Mouse (Mus musculus): ENCODE measurements around the gene Ptgs1. TPM values are rescaled to one million over a fixed set of nuclear protein-coding genes. Genes with fewer than 3 reads are reported as not detected.

Gene Ptgs1
- polyA plus RNA-seq, 1 experiment, result 0.09 TPM

DNA sequence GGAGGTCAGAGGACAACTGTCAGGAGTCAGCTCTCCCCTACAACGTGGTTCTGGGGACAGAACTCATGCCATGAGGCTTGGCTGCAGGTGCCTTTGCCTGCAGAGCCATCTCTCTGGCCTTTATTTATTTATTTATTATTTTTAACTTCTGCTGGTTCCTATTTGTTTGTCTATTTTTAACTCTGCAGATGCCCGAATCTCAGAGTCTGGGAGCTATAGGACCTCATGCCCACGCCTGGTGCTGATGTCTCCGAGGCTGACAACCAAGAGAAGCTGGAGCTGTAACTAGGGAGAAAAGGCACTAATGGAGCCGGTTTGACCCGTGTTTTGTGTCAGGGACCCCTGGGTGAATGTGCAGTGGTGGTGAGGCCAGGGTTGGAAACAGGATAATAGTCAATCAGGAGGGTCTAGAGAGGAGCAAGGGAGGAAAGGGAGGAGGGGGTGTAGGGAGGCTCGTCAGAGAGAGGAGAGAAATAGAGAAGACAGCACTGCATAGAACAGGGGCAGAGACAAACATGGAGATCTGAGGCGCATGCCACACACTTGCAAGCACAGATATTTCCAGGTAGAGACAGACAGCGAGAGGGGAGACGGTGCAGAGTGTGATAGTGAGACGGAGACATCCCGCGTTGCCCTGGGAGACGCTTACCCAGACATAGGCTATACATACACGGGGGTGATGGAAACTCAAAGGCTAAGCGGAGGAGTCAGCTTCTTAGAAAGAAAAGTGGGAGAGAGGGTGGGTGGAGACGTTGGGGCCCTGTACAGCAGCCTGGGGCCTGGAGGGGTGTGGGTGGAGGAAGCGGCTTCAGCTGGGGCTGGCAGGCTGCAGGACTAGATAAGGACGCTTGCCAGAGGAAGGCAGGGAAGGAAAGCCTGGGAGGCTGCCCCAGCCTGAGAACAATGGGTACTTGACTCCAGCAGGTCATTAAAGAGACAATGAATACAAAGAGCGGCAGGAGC is 32.0 kb upstream of the Ptgs1 start:
- Histone ChIP-seq H3K4me1 (ENCODE audit: control insufficient read depth) (peaks cover 90% of the 10 kb centered on the region), H3K9me3 (ENCODE audit: control insufficient read depth, low read length) (no peaks in the 10 kb centered on the region), H3K4me3 (replicated peaks) (peak overlapping the region; percentile 69), H3K27me3 (ENCODE audit: control insufficient read depth) (peaks cover 25% of the 10 kb centered on the region), H3K36me3 (ENCODE audit: control insufficient read depth) (peaks cover 2% of the 10 kb centered on the region)
- TF ChIP-seq GATA1 (IDR thresholded peaks at IDR 0.05; ENCODE audit: low read length) (peak; percentile 90), TAL1 (IDR thresholded peaks at IDR 0.05; ENCODE audit: low read length) (peak; percentile 80)

DNA sequence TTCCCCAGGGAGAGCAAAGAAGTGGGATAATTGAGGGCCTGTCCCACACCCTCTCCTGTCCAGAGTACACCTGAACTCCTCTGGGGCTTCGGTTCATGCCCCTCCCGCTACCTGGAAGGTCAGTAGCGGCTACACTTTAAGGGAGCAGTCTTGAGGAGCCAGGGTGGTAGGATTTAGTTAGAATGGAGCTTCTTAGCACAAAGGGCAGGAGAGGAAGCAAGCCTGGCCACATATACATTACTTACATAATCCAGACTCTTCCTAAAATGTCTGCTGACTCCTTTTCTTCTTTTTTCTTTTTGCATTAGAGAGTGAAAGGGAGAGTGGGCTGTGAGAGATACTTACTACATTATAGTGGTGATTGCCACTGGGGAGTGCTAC is 31.4 kb upstream of the Ptgs1 start:
- Histone ChIP-seq H3K36me3 (ENCODE audit: control insufficient read depth) (peaks cover 2% of the 10 kb centered on the region; the same call in 1 of the 2 replicates), H3K27me3 (ENCODE audit: control insufficient read depth) (peaks cover 32% of the 10 kb centered on the region), H3K4me3 (replicated peaks) (peak overlapping the region; percentile 69), H3K4me1 (ENCODE audit: control insufficient read depth) (peaks cover 97% of the 10 kb centered on the region), H3K9me3 (ENCODE audit: control insufficient read depth, low read length) (no peaks in the 10 kb centered on the region)
- TF ChIP-seq GATA1 (IDR thresholded peaks at IDR 0.05; ENCODE audit: low read length), result no peak
- no peak for TF ChIP-seq TAL1 (IDR thresholded peaks at IDR 0.05; ENCODE audit: low read length)

DNA sequence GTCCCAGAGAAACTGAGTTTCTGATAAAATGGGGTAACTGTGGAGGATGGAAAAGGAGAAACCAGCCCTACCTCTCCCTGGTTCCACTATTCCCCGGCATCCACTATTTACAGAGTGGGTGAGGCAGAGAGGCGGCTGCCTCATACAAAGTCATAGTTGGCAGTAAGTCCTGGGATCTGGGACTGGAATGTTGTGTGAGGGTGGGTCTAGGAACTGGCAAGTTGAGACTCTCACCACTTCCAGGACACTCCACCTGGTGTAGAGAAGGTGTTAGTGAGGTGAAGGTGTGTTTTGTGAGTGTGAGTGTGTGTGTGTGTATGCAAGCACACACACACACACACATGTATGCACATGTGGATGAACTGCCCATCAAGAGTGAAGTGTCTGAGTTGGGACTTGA is 29.4 kb upstream of the Ptgs1 start:
- H3K9me3 ChIP-seq (ENCODE audit: control insufficient read depth, low read length), result peaks cover 3% of the 10 kb centered on the region
- H3K36me3 ChIP-seq (ENCODE audit: control insufficient read depth), result peaks cover 4% of the 10 kb centered on the region; the same call in 1 of the 2 replicates
- H3K4me3 ChIP-seq (replicated peaks), result no peak overlapping the region
- H3K27me3 ChIP-seq (ENCODE audit: control insufficient read depth), result peaks cover 46% of the 10 kb centered on the region
- TF ChIP-seq GATA1 (IDR thresholded peaks at IDR 0.05; ENCODE audit: low read length), result no peak
- peaks cover 94% of the 10 kb centered on the region for H3K4me1 ChIP-seq (ENCODE audit: control insufficient read depth)

DNA sequence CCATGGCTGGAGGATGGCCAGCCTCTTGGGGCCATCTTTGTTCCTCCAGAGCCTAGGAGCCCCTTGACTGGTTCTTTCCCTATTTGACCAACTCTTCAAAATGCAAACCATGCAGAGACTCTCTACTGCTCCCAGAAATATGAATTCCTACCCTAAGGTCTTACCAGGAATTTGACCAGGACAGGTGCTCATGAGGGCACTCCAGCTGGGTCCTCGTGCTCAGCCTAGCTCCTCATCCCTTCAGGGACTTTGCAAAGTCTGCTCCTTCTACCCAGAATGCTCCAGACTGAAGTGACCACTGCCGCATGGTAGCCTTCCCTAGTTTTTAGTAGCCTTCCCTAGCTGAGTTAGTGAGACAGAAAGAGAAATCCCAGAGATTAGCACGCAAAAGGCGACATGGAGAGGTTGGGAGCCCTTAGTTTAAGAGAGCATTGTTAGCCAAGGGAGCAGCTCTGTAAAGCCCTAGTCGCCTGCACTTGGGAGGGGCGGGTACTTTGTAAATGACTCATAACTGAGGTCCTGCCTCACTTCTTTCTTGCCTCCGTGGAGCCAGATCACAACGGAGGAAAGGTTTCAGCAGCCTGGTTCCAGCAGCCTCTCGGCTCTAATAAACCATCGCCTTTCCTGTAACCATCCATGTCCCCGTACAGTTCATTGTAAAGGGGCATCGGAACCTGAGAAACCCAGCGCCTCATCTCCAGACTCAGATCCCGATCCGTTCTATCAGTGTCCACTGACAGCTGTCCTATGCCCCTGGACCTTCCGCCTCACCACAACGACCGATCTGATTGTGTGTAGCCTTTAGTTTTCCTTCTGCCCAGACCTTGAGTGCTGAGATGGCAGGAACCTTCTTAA is 28.2 kb upstream of the Ptgs1 start:
- H3K27me3 ChIP-seq (ENCODE audit: control insufficient read depth), result peaks cover 50% of the 10 kb centered on the region
- peaks cover 6% of the 10 kb centered on the region; the same call in 1 of the 2 replicates for H3K36me3 ChIP-seq (ENCODE audit: control insufficient read depth)
- no peak for TF ChIP-seq TAL1 (IDR thresholded peaks at IDR 0.05; ENCODE audit: low read length)
- no peak for TF ChIP-seq GATA1 (IDR thresholded peaks at IDR 0.05; ENCODE audit: low read length)
- peaks cover 7% of the 10 kb centered on the region for H3K9me3 ChIP-seq (ENCODE audit: control insufficient read depth, low read length)
- peak overlapping the region; percentile 13 for H3K4me3 ChIP-seq (replicated peaks)
- peaks cover 83% of the 10 kb centered on the region for H3K4me1 ChIP-seq (ENCODE audit: control insufficient read depth)

DNA sequence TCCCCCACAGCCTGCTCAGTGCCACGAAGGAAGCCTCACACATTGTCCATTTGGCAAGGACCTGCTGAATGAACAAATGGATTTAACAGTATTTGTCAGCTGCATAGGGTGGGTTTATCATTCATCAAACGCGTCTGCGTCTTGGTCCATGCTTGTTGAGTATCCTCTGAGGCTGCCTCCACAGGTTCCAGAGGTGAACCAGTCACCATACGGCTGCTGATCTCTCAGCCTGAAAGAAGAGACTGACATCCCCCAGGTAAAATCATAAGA is 27.7 kb upstream of the Ptgs1 start:
- TF ChIP-seq GATA1 (IDR thresholded peaks at IDR 0.05; ENCODE audit: low read length) (no peak), TAL1 (IDR thresholded peaks at IDR 0.05; ENCODE audit: low read length) (no peak)
- H3K36me3 ChIP-seq (ENCODE audit: control insufficient read depth), result peaks cover 6% of the 10 kb centered on the region; the same call in 1 of the 2 replicates
- H3K4me3 ChIP-seq (replicated peaks), result peak overlapping the region; percentile 55
- H3K4me1 ChIP-seq (ENCODE audit: control insufficient read depth), result peaks cover 77% of the 10 kb centered on the region
- peaks cover 7% of the 10 kb centered on the region for H3K9me3 ChIP-seq (ENCODE audit: control insufficient read depth, low read length)
- H3K27me3 ChIP-seq (ENCODE audit: control insufficient read depth), result peaks cover 50% of the 10 kb centered on the region

DNA sequence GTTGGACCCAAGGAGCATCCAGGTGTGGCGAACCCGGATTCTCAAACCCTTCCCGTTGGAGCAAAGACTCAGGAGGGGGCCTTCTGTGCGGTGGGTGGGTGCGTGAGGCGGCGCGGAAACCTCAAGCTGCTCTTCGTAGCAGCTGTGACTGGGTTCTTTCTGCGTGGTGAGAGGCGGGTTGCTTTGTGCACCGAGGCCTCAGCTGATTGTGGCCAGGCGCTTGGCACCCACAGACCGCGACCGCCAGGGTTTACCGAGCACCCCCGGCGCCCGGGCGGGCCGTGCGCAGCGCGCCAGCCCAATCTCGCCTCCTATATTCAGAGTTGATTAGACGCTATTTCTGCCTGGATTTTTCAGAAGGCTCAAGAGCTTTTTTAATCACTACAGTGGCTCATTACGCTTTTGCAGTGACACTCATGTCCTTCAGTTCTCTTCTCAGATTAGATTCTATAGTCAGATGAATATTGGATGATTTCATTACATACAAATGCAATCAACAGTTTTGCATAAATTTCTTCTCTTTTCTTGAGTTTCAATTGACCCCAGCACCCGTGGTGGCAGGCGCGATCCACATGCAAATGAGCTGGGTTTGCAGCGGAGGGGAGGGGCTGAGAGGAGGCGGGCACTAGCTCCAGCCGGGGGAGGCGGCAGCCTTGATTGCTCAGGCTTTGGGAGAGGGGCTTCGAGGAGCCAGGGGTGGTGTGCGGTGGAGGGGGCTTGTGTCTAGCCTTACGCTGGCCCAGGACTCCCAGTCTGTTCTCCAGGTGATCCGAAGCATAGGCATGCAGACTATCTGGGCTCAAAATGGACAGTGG is 27.0 kb upstream of the Ptgs1 start:
- Histone ChIP-seq H3K9me3 (ENCODE audit: control insufficient read depth, low read length) (peaks cover 7% of the 10 kb centered on the region), H3K4me1 (ENCODE audit: control insufficient read depth) (peaks cover 70% of the 10 kb centered on the region), H3K27me3 (ENCODE audit: control insufficient read depth) (peaks cover 51% of the 10 kb centered on the region), H3K36me3 (ENCODE audit: control insufficient read depth) (peaks cover 6% of the 10 kb centered on the region; the same call in 1 of the 2 replicates), H3K4me3 (replicated peaks) (peak overlapping the region; percentile 55)
- TF ChIP-seq TAL1 (IDR thresholded peaks at IDR 0.05; ENCODE audit: low read length) (no peak), GATA1 (IDR thresholded peaks at IDR 0.05; ENCODE audit: low read length) (no peak)

DNA sequence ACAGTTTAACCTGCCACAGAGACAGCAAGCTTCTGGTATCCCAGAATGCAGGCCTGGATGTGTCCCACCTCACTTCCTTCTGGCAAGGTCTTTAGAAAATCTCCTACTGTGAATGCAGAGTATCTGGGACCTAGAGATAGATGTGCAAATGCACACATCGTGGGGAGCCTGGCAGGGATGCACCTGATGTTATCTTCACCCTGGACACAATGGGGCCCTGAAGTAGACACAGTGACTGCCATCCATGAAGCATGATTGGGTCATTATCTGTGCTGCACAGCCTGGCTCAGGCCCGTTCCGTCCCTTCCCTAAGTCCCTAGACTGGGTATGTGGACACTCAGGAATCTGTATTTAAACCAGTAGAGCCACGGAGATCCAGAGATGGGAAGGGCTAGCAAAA is 25.6 kb upstream of the Ptgs1 start:
- TF ChIP-seq GATA1 (IDR thresholded peaks at IDR 0.05; ENCODE audit: low read length) (no peak), TAL1 (IDR thresholded peaks at IDR 0.05; ENCODE audit: low read length) (no peak)
- peaks cover 64% of the 10 kb centered on the region for H3K27me3 ChIP-seq (ENCODE audit: control insufficient read depth)
- H3K36me3 ChIP-seq (ENCODE audit: control insufficient read depth), result peaks cover 6% of the 10 kb centered on the region; the same call in 1 of the 2 replicates
- peaks cover 7% of the 10 kb centered on the region for H3K9me3 ChIP-seq (ENCODE audit: control insufficient read depth, low read length)
- no peak overlapping the region for H3K4me3 ChIP-seq (replicated peaks)
- H3K4me1 ChIP-seq (ENCODE audit: control insufficient read depth), result peaks cover 57% of the 10 kb centered on the region

DNA sequence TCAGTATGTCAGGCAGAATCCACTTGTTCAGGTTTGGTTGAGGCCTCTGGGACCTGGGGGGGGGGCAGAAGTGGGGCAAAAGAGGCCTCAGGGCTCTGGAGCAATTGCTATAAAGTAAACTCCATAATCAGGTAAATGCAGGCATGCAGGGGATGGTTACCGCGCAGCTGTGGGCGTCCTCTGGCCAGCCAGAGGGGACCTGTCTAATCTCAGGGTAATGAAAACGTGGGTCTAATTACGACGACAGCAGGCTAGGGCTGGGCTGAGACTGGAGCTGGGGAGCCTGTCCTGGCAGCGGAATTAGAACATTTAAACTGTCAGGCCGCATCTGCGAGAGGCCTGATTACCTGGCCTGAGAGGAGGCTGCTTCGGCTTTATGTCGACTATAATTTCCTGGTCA is 23.2 kb upstream of the Ptgs1 start:
- Histone ChIP-seq H3K4me1 (ENCODE audit: control insufficient read depth) (peaks cover 32% of the 10 kb centered on the region), H3K9me3 (ENCODE audit: control insufficient read depth, low read length) (peaks cover 7% of the 10 kb centered on the region), H3K36me3 (ENCODE audit: control insufficient read depth) (peaks cover 4% of the 10 kb centered on the region; the same call in 1 of the 2 replicates), H3K27me3 (ENCODE audit: control insufficient read depth) (peaks cover 75% of the 10 kb centered on the region), H3K4me3 (replicated peaks) (no peak overlapping the region)
- no peak for TF ChIP-seq GATA1 (IDR thresholded peaks at IDR 0.05; ENCODE audit: low read length)
- TF ChIP-seq TAL1 (IDR thresholded peaks at IDR 0.05; ENCODE audit: low read length), result no peak
